Mouse (Mus musculus) embryonic facial prominence, embryonic 12.5 days (tissue): ENCODE results near the gene Gata2. TPM values are rescaled to one million over a fixed set of nuclear protein-coding genes. Genes with fewer than 3 reads are reported as not detected.

Source experiments
- ATAC-seq: fragments of 200-750 bp; cut with Nextera tagmentation; 2 replicates; pipeline ENCODE4 v1.8.0; 2017; ENCODE audit not compliant: insufficient number of reproducible peaks, insufficient read depth, low FRiP score, low TSS enrichment
- H3K27ac ChIP-seq: fragments of 300-500 bp; sonication (generic); 2 replicates; pipeline ENCODE4 v1.5.1; 2016; ENCODE audit warnings: mild to moderate bottlenecking
- H3K27me3 ChIP-seq: fragments of 300-500 bp; sonication (generic); 2 replicates; pipeline ENCODE4 v1.6.1; 2016; ENCODE audit warnings: mild to moderate bottlenecking, moderate library complexity
- H3K36me3 ChIP-seq: fragments of 300-500 bp; sonication (generic); 2 replicates; pipeline ENCODE4 v1.6.1; 2016; ENCODE audit warnings: mild to moderate bottlenecking
- H3K4me1 ChIP-seq: fragments of 300-500 bp; sonication (generic); 2 replicates; pipeline ENCODE4 v1.6.1; 2016
- H3K4me2 ChIP-seq: fragments of 300-500 bp; sonication (generic); replicated peaks from 2 replicates; pipeline ENCODE4 v1.6.1; 2016; ENCODE audit warnings: mild to moderate bottlenecking, moderate library complexity
- H3K4me3 ChIP-seq: fragments of 300-500 bp; sonication (generic); 2 replicates; pipeline ENCODE4 v1.5.1; 2016; ENCODE audit warnings: mild to moderate bottlenecking
- H3K9ac ChIP-seq: fragments of 300-500 bp; sonication (generic); 2 replicates; pipeline ENCODE4 v1.6.1; 2016; ENCODE audit warnings: mild to moderate bottlenecking, moderate library complexity
- H3K9me3 ChIP-seq: fragments of 300-500 bp; sonication (generic); 2 replicates; pipeline ENCODE4 v1.6.1; 2016; ENCODE audit warnings: mild to moderate bottlenecking, moderate library complexity
- WGBS: fragments of 180-500 bp; shearing (Covaris S2); methylation state at CpG from one replicate; pipeline ENCODE4 v1.1.7; 2016; 5-methylcytosine and 5-hydroxymethylcytosine counted together
- polyA plus RNA-seq: library from polyadenylated mRNA; unstranded; fragments of >200 nt; fragmentation: Nextera tagmentation; extraction: Ambion mirVana; gene quantifications from 2 replicates; pipeline ENCODE4 v1.2.1, GENCODE M21; 2016

Gata2 gene
- polyA plus RNA-seq, 1 experiment from 2014 or later: 50.4 TPM

- Histone ChIP-seq H3K27ac (peak overlapping the region; percentile 87), H3K9ac (peak overlapping the region; percentile 58), H3K4me1 (peaks cover 55% of the 10 kb centered on the region), H3K4me3 (peak overlapping the region; percentile 49), H3K36me3 (no peaks in the 10 kb centered on the region), H3K9me3 (no peaks in the 10 kb centered on the region), H3K4me2 (peak overlapping the region; percentile 78), H3K27me3 (peaks cover 99% of the 10 kb centered on the region)
- ATAC-seq: no peak
- 2% methylated on average over 33 of the region's 33 CpGs for WGBS
Measured at GRCm38 (mm10) chr6:88196054-88196732, 2.5 kb downstream of the Gata2 start.

- Histone ChIP-seq H3K27ac (peak overlapping the region; percentile 87), H3K4me2 (peak overlapping the region; percentile 78), H3K9ac (peak overlapping the region; percentile 58), H3K36me3 (no peaks in the 10 kb centered on the region), H3K9me3 (no peaks in the 10 kb centered on the region), H3K4me1 (peaks cover 55% of the 10 kb centered on the region), H3K4me3 (peak overlapping the region; percentile 49), H3K27me3 (peaks cover 99% of the 10 kb centered on the region)
- WGBS: under 1% methylated on average over 44 of the region's 44 CpGs
- no peak for ATAC-seq
Measured at GRCm38 (mm10) chr6:88196733-88197312, 3.1 kb downstream of the Gata2 start.

GRCm38 (mm10) chr6:88197313-88198069 is 3.8 kb downstream of the Gata2 start:
- Histone ChIP-seq H3K9me3 (no peaks in the 10 kb centered on the region), H3K27me3 (peaks cover 99% of the 10 kb centered on the region), H3K4me3 (peak overlapping the region; percentile 49), H3K9ac (peak overlapping the region; percentile 58), H3K4me2 (peak overlapping the region; percentile 78), H3K4me1 (peaks cover 55% of the 10 kb centered on the region), H3K36me3 (no peaks in the 10 kb centered on the region), H3K27ac (peak overlapping the region; percentile 87)
- no peak for ATAC-seq
- 1% methylated on average over 39 of the region's 39 CpGs for WGBS

GRCm38 (mm10) chr6:88198070-88198940 is 4.6 kb downstream of the Gata2 start:
- ATAC-seq: no peak
- no peaks in the 10 kb centered on the region for H3K9me3 ChIP-seq
- H3K4me3 ChIP-seq: peak overlapping the region; percentile 49
- peaks cover 56% of the 10 kb centered on the region for H3K4me1 ChIP-seq
- WGBS: under 1% methylated on average over 60 of the region's 62 CpGs
- peaks cover 92% of the 10 kb centered on the region for H3K27me3 ChIP-seq
- H3K27ac ChIP-seq: 0 out of 2 replicates have a peak overlapping the region, but pooled peaks have one; percentile 18
- peak overlapping the region; percentile 78 for H3K4me2 ChIP-seq
- H3K9ac ChIP-seq: peak overlapping the region; percentile 54
- no peaks in the 10 kb centered on the region for H3K36me3 ChIP-seq

GRCm38 (mm10) chr6:88199001-88199717 is 5.5 kb downstream of the Gata2 start:
- Histone ChIP-seq H3K4me3 (peak overlapping the region; percentile 49), H3K9me3 (no peaks in the 10 kb centered on the region), H3K36me3 (no peaks in the 10 kb centered on the region), H3K4me2 (peak overlapping the region; percentile 78), H3K27me3 (peaks cover 92% of the 10 kb centered on the region), H3K9ac (peak overlapping the region; percentile 54), H3K27ac (no peak overlapping the region), H3K4me1 (peaks cover 52% of the 10 kb centered on the region)
- WGBS: 2% methylated on average over 39 of the region's 39 CpGs
- no peak for ATAC-seq

GRCm38 (mm10) chr6:88199718-88200692 is 6.3 kb downstream of the Gata2 start:
- ATAC-seq: no peak
- 5% methylated on average over 50 of the region's 50 CpGs for WGBS
- Histone ChIP-seq H3K4me2 (peak overlapping the region; percentile 78), H3K27me3 (peaks cover 92% of the 10 kb centered on the region), H3K9ac (peak overlapping the region; percentile 54), H3K4me1 (peaks cover 48% of the 10 kb centered on the region), H3K4me3 (peak overlapping the region; percentile 49), H3K27ac (0 out of 2 replicates have a peak overlapping the region, but pooled peaks have one; percentile 7), H3K36me3 (no peaks in the 10 kb centered on the region), H3K9me3 (no peaks in the 10 kb centered on the region)

- ATAC-seq: no peak
- 0 out of 2 replicates have a peak overlapping the region, but pooled peaks have one; percentile 7 for H3K27ac ChIP-seq
- peak overlapping the region; percentile 49 for H3K4me3 ChIP-seq
- peaks cover 48% of the 10 kb centered on the region for H3K4me1 ChIP-seq
- 13% methylated on average over 20 of the region's 20 CpGs for WGBS
- H3K36me3 ChIP-seq: no peaks in the 10 kb centered on the region
- peak overlapping the region; percentile 54 for H3K9ac ChIP-seq
- peaks cover 92% of the 10 kb centered on the region for H3K27me3 ChIP-seq
- H3K4me2 ChIP-seq: peak overlapping the region; percentile 78
- no peaks in the 10 kb centered on the region for H3K9me3 ChIP-seq
Measured at GRCm38 (mm10) chr6:88200693-88201609, 7.3 kb downstream of the Gata2 start.

- peaks cover 89% of the 10 kb centered on the region for H3K27me3 ChIP-seq
- H3K4me1 ChIP-seq: peaks cover 37% of the 10 kb centered on the region
- peak overlapping the region; percentile 78 for H3K4me2 ChIP-seq
- WGBS: 11% methylated on average over 15 of the region's 15 CpGs
- no peak for ATAC-seq
- H3K9ac ChIP-seq: peak overlapping the region; percentile 39; the same call in 1 of the 2 replicates
- H3K27ac ChIP-seq: peak overlapping the region; percentile 43; the same call in 1 of the 2 replicates
- no peaks in the 10 kb centered on the region for H3K36me3 ChIP-seq
- peak overlapping the region; percentile 49 for H3K4me3 ChIP-seq
- H3K9me3 ChIP-seq: no peaks in the 10 kb centered on the region
Measured at GRCm38 (mm10) chr6:88201926-88202700, 8.4 kb downstream of the Gata2 start.
